ENCODE assay signal across 7 mouse cellular contexts in the genomic region with DNA sequence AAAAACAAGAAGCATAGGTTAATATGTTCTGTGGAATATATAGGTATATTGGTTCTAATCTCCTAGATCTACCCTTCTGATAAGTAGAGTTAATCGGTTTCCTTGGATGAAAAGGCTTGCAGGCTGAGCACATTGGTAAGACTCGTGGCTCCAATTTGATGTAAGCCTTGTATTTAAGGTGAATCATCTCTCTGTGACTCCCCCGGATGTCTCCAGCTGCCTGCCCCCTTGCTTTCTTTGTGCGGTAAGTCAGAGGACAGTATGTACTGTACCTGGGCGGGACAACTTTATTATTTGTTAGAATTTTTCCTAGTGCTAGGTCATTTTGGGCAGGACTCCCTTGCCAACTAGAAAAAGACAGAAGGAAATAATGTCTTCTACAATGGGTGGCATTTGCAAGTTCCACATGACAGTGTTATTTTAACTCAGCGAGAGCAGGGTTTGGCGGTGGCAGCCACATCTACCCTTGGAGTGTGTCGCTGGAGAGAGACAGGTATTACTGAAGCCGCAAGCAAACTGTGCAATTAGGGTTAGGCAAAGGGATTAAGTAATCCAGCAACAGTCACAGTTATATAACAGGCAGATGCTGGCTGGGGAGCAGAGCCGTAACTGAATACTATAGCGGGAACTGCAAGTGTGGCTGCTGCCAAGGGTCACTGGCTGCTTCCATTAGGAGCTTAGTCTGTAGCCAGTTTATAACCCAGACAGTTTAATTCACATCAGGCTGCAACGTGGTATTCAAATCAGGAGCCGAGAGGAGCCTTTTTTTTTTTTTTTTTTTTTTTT.
DNase-seq lines count a peak whose midpoint lies in the region; TF ChIP-seq lines count a peak whose summit lies in the region.

No protein-coding gene starts in this region.

- 0 out of 2 replicates have a peak overlapping the region, but pooled peaks have one; percentile 11 for H3K4me3 ChIP-seq in left cerebral cortex, adult 2 months

- DNase-seq in left cerebral cortex, adult 2 months (ENCODE audit: extremely low spot score in 1 of 2, low spot score in 2 of 2), result peak in 1 of 2 experiments; percentile 18
- DNase-seq in left cerebral cortex, adult 11 months (ENCODE audit: low spot score), result no peak
- peak; percentile 40 for DNase-seq in brain, embryonic 14.5 days (ENCODE audit: low read depth)
- peak; percentile 86 for DNase-seq in gastrocnemius, adult 18-20 months (ENCODE audit: low spot score)
- peak; percentile 23 for DNase-seq in mesoderm, embryonic 11.5 days (ENCODE audit: low read depth, low spot score)
- DNase-seq in yolk sac, embryonic 10.5 days (ENCODE audit: low spot score), result no peak
- DNase-seq in thymus, adult 18-20 months, result no peak

- no peak for TF ChIP-seq POLR2A in brain, embryonic 14.5 days (IDR thresholded peaks at IDR 0.05; ENCODE audit: borderline replicate concordance, extremely low read depth, insufficient read depth, insufficient read length, poor library complexity, severe bottlenecking)

- no peak for TF ChIP-seq CTCF in left cerebral cortex, adult 2 months (IDR thresholded peaks at IDR 0.05)
- TF ChIP-seq CTCF in brain, embryonic 14.5 days (IDR thresholded peaks at IDR 0.05; ENCODE audit: borderline replicate concordance, extremely low read depth, insufficient read depth, insufficient read length), result no peak

- peak overlapping the region; percentile 38; the same call in 1 of the 2 replicates for H3K27ac ChIP-seq in left cerebral cortex, adult 2 months

- intact Hi-C loops in left cerebral cortex, adult 2 months (cut with DNase I), result no loop called here

Comparison
In these comparisons a context has a peak if more than half of its experiments do, and no peak if none do; other contexts are left out.
1. DNase-seq: peak in brain, embryonic 14.5 days (single experiment), gastrocnemius, adult 18-20 months (single experiment) and mesoderm, embryonic 11.5 days (single experiment); none in left cerebral cortex, adult 11 months (single experiment), yolk sac, embryonic 10.5 days (single experiment) and thymus, adult 18-20 months (0 of 2).